Mouse (Mus musculus): ENCODE results near the gene Poc1a. TPM values are rescaled to one million over a fixed set of nuclear protein-coding genes. Genes with fewer than 3 reads are reported as not detected.

The Poc1a gene
- total RNA-seq, 2 experiments from 2014 or later = 12.5 to 15.4 TPM

DNA sequence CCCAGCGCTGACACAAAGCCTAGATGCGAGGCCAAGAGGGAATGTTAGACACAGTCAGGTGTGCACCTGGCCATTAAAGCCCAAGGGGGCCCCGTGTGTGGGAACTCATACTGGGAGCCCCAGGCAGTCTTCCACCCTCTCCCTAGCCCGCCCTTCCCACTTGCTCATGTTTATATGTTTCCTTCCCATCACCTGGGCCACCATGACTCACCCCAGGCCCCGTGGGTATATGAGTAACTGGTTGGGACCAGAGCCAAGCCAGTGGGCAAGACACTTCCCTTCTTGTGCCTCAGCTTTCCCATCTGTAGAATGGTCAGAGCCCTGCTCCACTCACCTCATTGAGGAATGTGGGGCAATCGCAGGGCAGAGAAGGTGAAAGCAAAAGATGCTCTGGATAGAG lies 80.3 kb downstream of the Poc1a start:
- no peak for DNase-seq (ENCODE audit: low spot score in 2 of 2)

- no peak for DNase-seq (ENCODE audit: low spot score in 2 of 2)
Measured at GRCm38 (mm10) chr9:106365333-106365732, 84.5 kb downstream of the Poc1a start.

- DNase-seq (ENCODE audit: low spot score in 2 of 2) = no peak
Measured at GRCm38 (mm10) chr9:106366188-106366587, 85.3 kb downstream of the Poc1a start.

GRCm38 (mm10) chr9:106367001-106367400 lies 86.1 kb downstream of the Poc1a start:
- no peak for DNase-seq (ENCODE audit: low spot score in 2 of 2)

DNA sequence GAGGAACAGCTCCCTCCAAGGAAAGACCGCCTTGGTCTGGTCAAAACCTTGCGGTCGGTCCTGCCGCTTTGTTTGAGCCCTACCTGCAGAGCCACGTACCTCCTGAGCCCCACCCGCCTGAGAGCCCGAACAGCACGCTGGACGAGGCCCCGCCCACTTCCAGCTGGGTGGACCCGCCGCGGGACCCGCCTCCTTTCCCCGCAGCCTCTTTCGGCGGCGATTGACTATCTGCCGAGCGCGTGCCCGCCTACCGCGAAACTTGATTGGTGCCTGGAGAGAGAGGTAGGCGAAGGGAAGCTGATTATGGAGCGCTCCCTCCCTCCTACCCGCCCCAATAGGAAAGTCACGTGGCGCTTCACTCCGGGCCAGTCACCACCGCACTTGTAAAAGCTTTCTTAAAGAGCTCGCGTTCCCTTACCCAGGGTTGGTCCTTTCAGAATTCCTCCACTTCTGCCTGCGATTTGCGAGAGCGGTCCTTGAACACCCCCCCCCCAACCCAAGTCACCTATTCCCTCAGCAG lies 86.8 kb downstream of the Poc1a start:
- DNase-seq (ENCODE audit: low spot score in 2 of 2) = peak; percentile 98 to 99

- peak; percentile 76 to 89 for DNase-seq (ENCODE audit: low spot score in 2 of 2)
Measured at GRCm38 (mm10) chr9:106368112-106368717, 87.4 kb downstream of the Poc1a start, which contains the start of gene Dusp7. Gene Dusp7, plus strand, starts transcription at chr9:106368632.

- DNase-seq (ENCODE audit: low spot score in 2 of 2) = peak; percentile 32 to 59
Measured at GRCm38 (mm10) chr9:106368831-106369501, 88.1 kb downstream of the Poc1a start.

GRCm38 (mm10) chr9:106369801-106370485 lies 89.1 kb downstream of the Poc1a start:
- peak; percentile 43 to 55 for DNase-seq (ENCODE audit: low spot score in 2 of 2)

DNA sequence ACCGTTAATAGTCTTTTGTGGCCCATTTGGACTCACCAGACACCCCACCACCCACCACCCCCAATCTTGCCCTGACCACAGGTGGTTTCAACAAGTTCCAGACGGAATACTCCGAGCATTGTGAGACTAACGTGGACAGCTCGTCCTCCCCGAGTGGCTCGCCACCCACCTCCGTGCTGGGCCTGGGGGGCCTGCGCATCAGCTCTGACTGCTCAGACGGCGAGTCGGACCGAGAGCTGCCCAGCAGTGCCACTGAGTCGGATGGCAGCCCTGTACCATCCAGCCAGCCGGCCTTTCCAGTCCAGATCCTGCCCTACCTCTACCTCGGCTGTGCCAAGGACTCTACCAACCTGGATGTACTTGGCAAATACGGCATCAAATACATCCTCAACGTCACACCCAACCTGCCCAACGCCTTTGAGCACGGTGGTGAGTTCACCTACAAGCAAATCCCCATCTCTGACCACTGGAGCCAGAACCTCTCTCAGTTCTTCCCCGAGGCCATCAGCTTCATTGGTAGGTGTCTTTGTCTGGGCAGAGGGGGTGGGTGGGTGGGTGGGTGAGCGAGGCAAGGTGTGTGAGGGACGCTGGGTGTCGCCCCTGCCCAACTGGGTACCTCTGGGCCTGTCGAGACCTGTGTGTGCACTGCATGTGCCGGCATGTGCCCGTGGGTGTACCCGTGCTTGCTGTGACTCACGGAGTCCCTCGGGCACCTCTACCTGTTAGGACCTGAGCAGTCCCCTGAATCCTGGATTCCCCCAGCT lies 89.9 kb downstream of the Poc1a start:
- DNase-seq (ENCODE audit: low spot score in 2 of 2) = no peak

DNA sequence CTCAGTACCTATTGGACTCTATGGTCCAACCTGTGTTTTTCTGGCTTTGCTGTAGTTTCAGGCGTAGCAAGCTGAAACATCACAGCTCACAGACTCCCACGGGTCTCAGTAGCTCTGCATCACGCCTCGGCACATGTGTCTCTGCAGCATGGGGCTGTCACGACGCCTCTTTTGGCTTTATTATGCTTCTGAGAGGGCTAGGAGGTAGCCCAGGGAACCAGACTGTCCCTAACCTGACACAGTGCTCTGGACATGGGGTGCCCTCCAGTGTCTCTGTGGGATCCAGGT lies 90.5 kb downstream of the Poc1a start:
- peak; percentile 59 to 80 for DNase-seq (ENCODE audit: low spot score in 2 of 2)

DNA sequence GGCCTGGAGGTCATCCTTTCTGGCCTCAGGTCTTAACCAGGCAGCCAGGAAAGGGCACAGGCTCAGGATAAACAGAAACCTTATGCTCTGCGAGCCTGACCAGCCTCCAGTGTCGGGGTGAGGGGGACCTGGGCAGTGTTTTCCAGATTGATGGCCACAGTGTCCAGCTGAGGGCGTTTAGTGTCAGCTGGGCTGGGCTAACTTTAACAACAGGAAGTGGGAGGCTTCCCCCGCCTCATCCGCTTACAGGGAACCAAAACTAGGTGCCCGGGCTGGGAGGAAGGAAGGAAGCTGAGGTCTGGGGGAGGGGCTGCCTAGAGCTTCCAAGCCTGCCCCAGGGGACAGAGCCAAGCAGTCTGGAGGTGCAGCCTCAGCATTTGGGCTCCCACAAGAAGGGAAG lies 90.9 kb downstream of the Poc1a start:
- DNase-seq (ENCODE audit: low spot score in 2 of 2) = peak; percentile 61 to 70

- DNase-seq (ENCODE audit: low spot score in 2 of 2) = no peak
Measured at GRCm38 (mm10) chr9:106372431-106373412, 91.9 kb downstream of the Poc1a start.

DNA sequence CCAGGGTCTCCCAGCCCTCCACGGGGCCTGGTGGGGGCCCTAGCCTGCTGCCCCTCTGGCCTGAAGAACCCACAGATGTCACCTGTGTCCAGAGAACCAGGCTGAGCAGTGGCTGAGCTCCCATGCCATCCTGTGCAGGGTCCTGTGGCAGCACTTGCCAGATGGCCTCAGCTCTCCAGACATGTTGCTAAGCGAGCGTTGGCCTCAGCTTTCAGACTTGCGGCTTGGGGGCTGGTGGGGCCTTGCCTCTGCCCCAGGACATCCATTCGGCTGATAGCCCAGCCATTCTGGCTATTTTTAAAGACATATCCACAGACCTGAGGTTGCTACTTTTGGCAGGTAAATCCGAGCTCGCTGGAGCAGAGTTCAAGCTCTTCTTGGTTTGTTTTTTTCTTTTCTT lies 93.1 kb downstream of the Poc1a start:
- no peak for DNase-seq (ENCODE audit: low spot score in 2 of 2)

GRCm38 (mm10) chr9:106377247-106377646 lies 96.4 kb downstream of the Poc1a start:
- DNase-seq (ENCODE audit: low spot score in 2 of 2) = peak in 1 of 2 experiments; percentile 58

- DNase-seq (ENCODE audit: low spot score in 2 of 2) = no peak
Measured at GRCm38 (mm10) chr9:106378045-106378444, 97.2 kb downstream of the Poc1a start.

DNA sequence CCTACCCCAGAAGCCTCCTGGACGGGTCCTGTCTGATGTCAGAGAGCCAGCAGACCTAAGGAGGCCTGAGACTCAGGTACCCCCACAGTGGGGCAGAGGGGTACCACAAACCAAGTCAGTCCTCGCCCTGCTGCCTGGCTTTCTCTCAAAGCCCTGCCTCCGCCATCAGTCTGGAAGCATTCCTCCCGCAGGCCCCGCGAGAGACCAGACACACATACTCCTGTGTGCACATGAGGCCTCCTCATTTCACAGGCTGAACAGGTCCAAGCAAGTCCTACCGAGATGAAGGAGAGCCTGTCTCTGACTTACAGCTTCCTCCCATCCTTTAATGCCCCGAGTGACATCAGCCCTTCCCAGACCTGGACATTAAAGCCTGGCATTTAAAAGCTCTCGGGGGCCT lies 97.9 kb downstream of the Poc1a start:
- DNase-seq (ENCODE audit: low spot score in 2 of 2) = no peak

- no peak for DNase-seq (ENCODE audit: low spot score in 2 of 2)
Measured at GRCm38 (mm10) chr9:106386181-106386864, 105.5 kb downstream of the Poc1a start.

DNA sequence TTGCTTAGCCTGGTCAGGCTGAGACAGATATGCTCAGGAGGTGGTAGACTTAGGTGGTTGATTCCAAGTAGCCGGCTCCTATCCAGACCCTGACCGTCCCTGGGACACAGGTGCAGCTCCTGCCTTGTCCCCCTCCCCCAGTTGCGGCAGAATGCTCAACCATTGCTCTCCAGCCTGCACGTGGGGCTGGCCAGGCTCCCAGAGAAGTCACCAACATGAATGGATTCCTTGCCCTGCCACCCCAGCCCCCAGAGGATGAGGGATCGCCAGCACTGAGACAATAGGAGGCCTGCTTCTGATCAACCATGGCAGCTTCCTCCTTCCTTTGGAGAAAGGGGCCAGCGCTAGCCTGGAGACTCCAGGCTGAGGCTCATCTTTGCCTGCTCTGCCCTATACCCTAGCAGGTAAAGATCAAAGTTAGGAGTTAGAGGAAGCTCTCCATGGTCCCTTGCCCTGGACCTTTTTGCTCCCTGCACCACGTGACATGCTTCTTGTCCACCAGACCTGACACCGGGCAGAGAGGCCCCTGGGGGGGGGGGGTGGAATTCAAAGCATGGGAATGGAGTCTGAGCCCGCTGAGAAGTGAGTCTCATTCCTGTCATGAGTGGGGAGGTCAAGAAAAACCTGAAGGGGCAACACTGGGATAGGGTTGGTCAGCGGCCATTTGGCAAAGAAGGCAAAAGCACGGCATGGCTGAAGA lies 112.1 kb downstream of the Poc1a start:
- DNase-seq (ENCODE audit: low spot score in 2 of 2) = no peak

DNA sequence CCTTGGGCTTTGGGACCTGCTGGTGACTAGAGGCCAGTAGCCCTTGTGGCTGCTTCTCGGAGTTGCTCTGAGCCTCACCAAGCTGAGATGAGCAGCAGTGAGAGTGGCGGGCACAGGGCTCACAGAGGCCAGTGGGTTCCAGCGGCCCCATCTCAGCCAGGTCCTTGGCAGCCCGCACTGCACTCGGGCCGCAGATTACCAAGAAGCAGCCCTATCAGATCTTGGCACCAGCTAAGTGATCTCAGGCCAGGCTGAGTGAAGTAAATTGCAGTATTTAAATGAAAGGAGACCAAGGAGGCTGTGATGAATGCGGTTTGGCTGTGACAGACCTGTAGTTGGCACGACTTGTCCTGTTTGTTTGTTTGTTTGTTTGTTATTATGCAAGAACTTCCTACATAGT lies 112.7 kb downstream of the Poc1a start:
- DNase-seq (ENCODE audit: low spot score in 2 of 2) = no peak
